Mouse (Mus musculus) left cerebral cortex, adult 9 months (tissue): Measurements from ENCODE around the gene Car3.
A peak's percentile ranks its signal among the peaks of the same experiment; 100 is the strongest.
"Not testable (repeated sequence)": the region's sequence is repeated elsewhere in the genome, so short reads cannot be mapped to it uniquely, and the experiment has no call there.

Experiments
- DNase-seq, 2 experiments: peaks; one replicate each; pipeline ENCODE4 v3.0.0; 2022; ENCODE audit warnings: low spot score in 2 of 2

Car3 gene

GRCm38 (mm10) chr3:14863022-14863711 is at the start of gene Car3:
TSS of gene Car3 (plus strand) at chr3:14863512.
- no peak for DNase-seq

GRCm38 (mm10) chr3:14815396-14815795 is 47.9 kb upstream of the Car3 start:
- DNase-seq = not testable (repeated sequence)

- DNase-seq = no peak
These were observed 43.3 kb upstream of the Car3 start for GRCm38 (mm10) chr3:14819844-14820504.

GRCm38 (mm10) chr3:14828896-14829295 is 34.4 kb upstream of the Car3 start:
- DNase-seq = no peak

DNA sequence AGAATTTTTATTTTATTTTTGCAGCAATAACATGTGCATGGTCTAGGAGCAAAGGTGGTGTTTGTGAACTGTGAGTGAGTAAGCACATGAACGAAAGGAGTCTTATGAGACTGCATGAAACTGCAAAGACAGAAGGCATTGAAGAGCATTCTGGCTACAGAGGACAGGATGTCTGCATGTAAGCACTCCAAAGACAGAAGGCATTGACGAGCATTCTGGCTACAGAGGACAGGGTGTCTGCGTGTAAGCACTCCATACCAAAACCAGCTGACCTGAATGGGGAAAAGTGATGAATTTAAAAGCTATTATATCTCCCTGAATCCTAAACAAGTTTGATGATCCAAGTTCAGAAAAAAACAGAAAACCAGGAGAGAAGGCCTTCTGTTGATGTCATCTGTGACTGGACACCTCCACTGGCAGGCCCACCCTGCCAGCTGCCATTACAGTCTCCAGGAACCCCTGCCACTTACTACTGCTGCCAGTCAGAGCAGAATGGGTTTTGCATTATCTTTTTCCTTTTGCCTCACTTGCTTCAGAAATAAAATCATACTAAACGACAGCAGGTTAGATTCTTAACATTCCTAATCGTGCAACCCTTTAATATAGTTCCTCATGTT is 32.0 kb upstream of the Car3 start:
- DNase-seq = no peak

DNA sequence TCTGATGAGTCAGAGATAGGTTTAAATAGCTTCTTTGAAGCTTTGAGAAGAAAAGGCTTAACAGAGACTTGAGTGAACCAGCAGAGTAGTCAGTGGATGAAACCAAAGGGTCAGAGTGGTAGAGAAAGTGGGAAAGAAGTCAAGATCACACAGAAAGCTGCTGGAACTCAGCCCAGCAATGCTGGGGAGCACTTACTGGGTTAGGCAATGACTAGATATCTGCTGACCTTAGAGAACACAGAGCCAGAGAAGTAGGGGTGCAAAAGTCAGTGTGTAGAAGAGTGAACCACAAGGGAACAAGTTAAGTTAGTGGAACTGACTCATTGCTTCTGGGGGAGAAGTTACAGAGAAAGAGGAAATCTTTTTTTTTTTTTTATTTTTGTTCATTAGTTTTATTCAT is 30.5 kb upstream of the Car3 start:
- no peak for DNase-seq

- no peak for DNase-seq
These were observed 24.4 kb upstream of the Car3 start for GRCm38 (mm10) chr3:14838936-14839335.

- no peak for DNase-seq
These were observed 23.7 kb upstream of the Car3 start for GRCm38 (mm10) chr3:14839466-14840118.

DNA sequence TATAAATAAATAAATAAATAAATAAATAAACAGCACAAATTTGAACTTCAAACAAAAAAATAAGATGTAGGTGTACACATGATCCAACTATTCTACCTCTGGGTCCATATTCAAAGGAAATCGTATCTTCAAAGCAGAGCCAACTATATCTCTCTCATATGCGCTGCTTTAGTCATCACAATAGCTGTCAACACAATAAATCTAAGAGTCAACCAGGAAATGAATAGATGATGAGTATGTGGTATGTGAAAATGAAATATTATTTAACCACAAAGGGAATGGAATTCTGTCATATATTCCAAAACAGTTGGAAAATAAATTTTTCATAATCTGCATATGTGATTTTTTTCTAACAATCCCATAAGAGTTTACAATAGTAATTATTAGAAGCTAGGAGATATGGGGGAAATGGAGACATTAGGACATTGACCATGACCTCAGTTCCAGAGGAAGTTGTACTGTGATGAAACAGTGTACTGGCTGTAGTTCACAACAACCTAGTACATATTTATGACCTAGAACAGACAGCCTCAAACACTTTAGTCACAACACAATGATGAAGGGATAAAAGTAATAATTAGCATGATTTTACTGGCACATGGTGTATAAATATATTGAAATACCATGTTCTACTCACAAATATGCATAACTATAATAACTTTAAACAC is 14.6 kb upstream of the Car3 start:
- DNase-seq = no peak

DNA sequence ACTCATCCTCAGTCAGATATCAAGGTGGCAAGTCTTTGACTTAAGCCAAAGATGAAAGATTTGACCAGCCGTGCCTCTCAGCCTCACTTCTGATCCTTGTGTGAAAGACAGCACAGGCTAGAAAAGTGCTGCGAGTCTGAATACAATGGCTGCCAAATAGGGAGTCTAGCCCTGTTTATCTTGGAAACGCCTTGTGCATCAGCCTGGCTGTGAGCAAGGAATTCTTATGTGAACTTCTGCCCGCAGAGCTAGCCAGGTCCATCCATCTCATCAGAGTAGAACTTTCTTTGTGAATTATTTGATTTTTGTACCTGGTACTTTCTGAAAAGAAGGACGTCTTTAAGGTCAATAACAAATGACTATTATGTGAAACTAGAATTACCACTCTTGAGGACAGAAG is 9.3 kb upstream of the Car3 start:
- no peak for DNase-seq

- DNase-seq = no peak
These were observed 8.9 kb upstream of the Car3 start for GRCm38 (mm10) chr3:14854446-14854845.

DNA sequence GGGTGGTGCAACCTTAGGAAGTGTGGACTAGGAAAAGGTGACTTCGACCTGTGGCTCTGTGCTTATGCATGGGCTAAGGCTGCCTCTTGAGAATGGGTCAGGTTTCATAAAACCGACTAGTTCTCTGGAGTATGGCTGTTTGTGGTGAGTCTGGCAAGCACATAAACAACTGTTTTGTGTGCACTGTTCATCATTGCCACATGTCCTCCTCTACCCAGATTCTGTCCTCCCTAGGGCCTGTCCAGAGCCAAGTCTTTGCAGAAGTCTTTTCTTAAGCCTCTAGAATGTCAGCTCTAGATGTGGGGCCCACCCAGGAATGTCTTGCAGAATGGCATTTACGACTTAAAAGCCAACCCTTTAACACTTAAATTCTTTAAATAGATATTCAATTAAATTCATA is 5.4 kb upstream of the Car3 start:
- DNase-seq = no peak

DNA sequence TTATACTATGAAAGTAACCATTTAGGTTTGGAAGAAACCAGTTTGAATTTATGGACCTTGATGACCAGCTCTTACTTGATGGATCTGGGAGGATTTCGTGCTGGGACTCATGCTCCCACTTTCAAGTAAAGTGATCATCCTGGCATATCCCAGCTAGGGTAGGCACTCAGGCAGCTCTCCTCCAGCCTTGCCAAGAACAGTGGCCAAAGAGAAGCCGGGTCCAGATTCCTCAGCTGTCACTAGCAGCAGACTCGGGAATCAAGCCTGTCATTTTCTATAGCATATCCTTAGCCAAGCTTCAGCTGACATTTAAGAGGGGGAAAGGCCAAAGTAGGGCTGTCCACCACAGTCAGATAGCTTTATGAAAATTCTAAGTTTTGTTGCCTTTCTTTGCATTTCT is 3.0 kb upstream of the Car3 start:
- no peak for DNase-seq

- DNase-seq = no peak
These were observed 2.1 kb upstream of the Car3 start for GRCm38 (mm10) chr3:14861165-14861564.

DNA sequence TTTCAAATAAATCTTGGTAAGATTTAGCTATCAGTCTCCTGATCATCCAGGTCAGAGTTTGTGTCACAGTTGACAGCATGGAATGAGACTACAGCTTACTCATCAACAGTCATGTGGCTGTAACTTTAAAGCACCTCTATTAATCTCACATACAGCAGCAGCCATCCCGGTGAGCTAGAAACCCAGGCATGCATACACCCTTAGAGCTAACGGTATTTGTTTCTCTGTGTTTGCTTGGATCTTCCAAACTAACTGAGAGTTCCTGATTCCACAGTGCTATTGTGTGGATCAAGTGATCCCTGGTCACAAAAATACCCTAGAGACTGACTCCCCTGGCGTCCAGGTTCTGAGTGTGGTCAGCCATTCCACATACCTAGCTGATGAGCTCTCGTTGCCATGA is 1.5 kb upstream of the Car3 start:
- DNase-seq = no peak

GRCm38 (mm10) chr3:14862654-14863021 is 674 bp upstream of the Car3 start:
- DNase-seq = no peak

DNA sequence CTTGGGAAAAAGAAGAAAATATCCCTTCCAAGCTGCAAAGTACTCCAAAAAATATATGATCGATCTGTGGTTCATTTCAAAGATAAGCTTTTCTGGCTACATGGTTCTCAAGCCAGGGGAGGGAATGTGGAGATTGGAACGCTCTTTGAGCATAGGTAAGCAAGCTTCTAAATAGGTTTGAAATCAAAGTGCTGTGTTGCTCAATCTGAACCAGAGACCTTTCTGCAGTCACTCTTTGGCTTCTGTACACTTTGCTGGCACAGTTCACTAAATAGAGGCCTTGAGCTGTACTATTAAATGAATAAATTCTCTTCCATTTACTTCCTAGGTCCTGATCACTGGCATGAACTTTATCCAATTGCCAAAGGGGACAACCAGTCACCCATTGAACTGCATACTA is 610 bp downstream of the Car3 start:
- DNase-seq = no peak

DNA sequence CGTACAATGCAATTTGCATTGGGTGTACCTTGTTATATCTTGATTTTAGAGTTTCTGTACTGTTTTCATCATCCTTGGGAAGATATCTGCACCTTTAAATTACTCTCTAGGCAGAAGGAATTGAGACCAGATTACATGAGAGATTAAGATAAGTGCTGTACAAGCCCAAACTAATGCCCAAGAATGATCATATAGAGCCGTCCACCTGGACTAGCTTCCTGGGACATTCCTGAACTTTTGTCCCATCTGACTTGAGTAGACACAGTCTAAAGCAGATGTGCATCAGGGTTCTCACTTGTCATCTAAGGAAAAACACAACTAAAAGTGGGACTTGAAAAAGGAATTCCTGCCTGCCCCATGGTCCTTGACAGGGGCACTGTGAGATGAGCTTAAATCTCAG is 2.6 kb downstream of the Car3 start:
- no peak for DNase-seq

GRCm38 (mm10) chr3:14869779-14870178 is 6.5 kb downstream of the Car3 start:
- DNase-seq = peak in 1 of 2 experiments; percentile 72

DNA sequence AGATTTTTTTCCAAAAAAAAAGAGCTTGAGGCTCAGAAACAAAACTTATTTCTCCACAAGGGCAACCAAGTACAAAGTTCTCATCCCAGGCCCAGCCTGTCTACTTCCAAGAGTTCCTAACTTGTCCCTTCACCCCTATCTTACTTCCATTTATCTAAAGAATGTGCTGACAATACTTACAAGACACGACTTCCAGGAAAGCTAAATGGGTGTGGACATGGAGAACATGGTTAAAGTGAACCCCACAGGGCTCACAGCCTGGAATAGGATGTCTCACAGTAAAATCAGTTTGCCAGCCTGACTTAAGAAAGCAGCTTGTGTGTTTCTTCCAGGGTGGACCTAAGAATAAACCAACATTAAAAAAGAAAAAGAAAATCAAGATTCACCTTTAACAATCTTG is 7.2 kb downstream of the Car3 start:
- DNase-seq = no peak

DNA sequence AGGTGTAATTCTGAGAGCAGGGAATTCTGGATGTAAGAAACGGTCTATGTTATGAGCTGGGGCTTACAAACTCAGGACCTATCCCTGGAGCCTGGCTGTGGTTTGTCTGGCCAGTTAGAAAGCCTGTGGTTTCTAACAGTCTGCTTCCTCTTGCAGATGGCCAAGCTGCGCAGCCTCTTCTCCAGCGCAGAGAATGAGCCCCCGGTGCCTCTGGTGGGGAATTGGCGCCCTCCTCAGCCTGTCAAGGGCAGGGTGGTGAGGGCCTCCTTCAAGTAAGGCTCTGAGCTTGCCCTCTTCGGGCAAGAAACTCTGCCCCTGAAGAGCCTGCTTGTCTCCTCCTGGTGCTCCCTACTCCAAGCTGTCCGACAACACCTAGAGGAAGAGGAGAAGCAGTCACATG is 8.1 kb downstream of the Car3 start:
- DNase-seq = no peak

- DNase-seq = no peak
These were observed 11.2 kb downstream of the Car3 start for GRCm38 (mm10) chr3:14874402-14875040.
